29 mouse cellular contexts compared by ENCODE assay signal in genomic region chr2:157534163-157534562, GRCm38 (mm10). TPM values are rescaled to one million over a fixed set of nuclear protein-coding genes. Genes with fewer than 3 reads are reported as not detected.
DNase-seq lines count a peak whose midpoint lies in the region; ATAC-seq lines count a peak whose summit lies in the region.
"Had no signal": no experiment of that assay in that cellular context is flagged by ENCODE, and none has a peak within 500 bp of the region (broad histone marks: within the 10 kb centered on the region; RNA-seq: fewer than 3 reads in every experiment).

No protein-coding gene starts in this region.

- intact Hi-C loops in left cerebral cortex, postnatal 14 days (cut with DNase I) = no loop called here

- no peak overlapping the region for H3K4me2 ChIP-seq in forebrain, embryonic 14.5 days (ENCODE audit: low read length)
- H3K4me2 ChIP-seq in midbrain, embryonic 13.5 days (replicated peaks) = no peak overlapping the region
- H3K4me2 ChIP-seq in midbrain, embryonic 11.5 days = no peak overlapping the region
- no peak overlapping the region for H3K4me2 ChIP-seq in midbrain, embryonic 15.5 days
- H3K4me2 ChIP-seq: heart, embryonic 15.5 days; hindbrain, embryonic 13.5 days; limb, embryonic 15.5 days; liver, embryonic 13.5 days had no signal

- WGBS in forebrain, embryonic 10.5 days = 73% methylated on average over 4 of the region's 4 CpGs
- 69% methylated on average over 4 of the region's 4 CpGs for WGBS in forebrain, embryonic 14.5 days
- WGBS in midbrain, embryonic 13.5 days = 57% methylated on average over 4 of the region's 4 CpGs
- 58% methylated on average over 4 of the region's 4 CpGs for WGBS in midbrain, embryonic 11.5 days
- WGBS in midbrain, embryonic 15.5 days = 58% methylated on average over 4 of the region's 4 CpGs

- no peaks in the 10 kb centered on the region; the same call in 1 of the 2 replicates for H3K36me3 ChIP-seq in forebrain, embryonic 10.5 days (replicated peaks)
- H3K36me3 ChIP-seq in forebrain, embryonic 14.5 days (ENCODE audit: control insufficient read depth, insufficient read depth, low read length) = no peaks in the 10 kb centered on the region
- H3K36me3 ChIP-seq in midbrain, embryonic 13.5 days = no peaks in the 10 kb centered on the region
- no peaks in the 10 kb centered on the region for H3K36me3 ChIP-seq in midbrain, embryonic 11.5 days (ENCODE audit: control insufficient read depth, insufficient read depth, low read length)
- H3K36me3 ChIP-seq in midbrain, embryonic 15.5 days (replicated peaks) = no peaks in the 10 kb centered on the region
- H3K36me3 ChIP-seq: G1E; heart, embryonic 10.5 days; heart, embryonic 15.5 days; hindbrain, embryonic 13.5 days; limb, embryonic 15.5 days; liver, embryonic 13.5 days had no signal

- no peak for ATAC-seq in forebrain, embryonic 14.5 days
- no peak for ATAC-seq in midbrain, embryonic 13.5 days
- ATAC-seq in midbrain, embryonic 11.5 days (ENCODE audit: low FRiP score) = no peak
- no peak for ATAC-seq in midbrain, embryonic 15.5 days (replicated peaks)
- ATAC-seq: inflammation-experienced regulatory T-cells, adult 6 months; lung, postnatal 0 days; Patski had no signal

- no peaks in the 10 kb centered on the region for H3K9me3 ChIP-seq in forebrain, embryonic 10.5 days
- H3K9me3 ChIP-seq in forebrain, embryonic 14.5 days (replicated peaks; ENCODE audit: control insufficient read depth, low read length) = no peaks in the 10 kb centered on the region
- H3K9me3 ChIP-seq in midbrain, embryonic 13.5 days = no peaks in the 10 kb centered on the region
- no peaks in the 10 kb centered on the region for H3K9me3 ChIP-seq in midbrain, embryonic 11.5 days (ENCODE audit: control insufficient read depth, low read length)
- H3K9me3 ChIP-seq in midbrain, embryonic 15.5 days = no peaks in the 10 kb centered on the region
- H3K9me3 ChIP-seq: G1E; heart, embryonic 10.5 days; heart, embryonic 15.5 days; hindbrain, embryonic 13.5 days; limb, embryonic 15.5 days; liver, embryonic 13.5 days had no signal

- H3K4me1 ChIP-seq in forebrain, embryonic 10.5 days = peaks cover 84% of the 10 kb centered on the region
- peaks cover 42% of the 10 kb centered on the region for H3K4me1 ChIP-seq in forebrain, embryonic 14.5 days (ENCODE audit: control insufficient read depth, insufficient read depth, low read length)
- peaks cover 69% of the 10 kb centered on the region for H3K4me1 ChIP-seq in midbrain, embryonic 13.5 days (replicated peaks)
- peaks cover 21% of the 10 kb centered on the region for H3K4me1 ChIP-seq in midbrain, embryonic 11.5 days (ENCODE audit: control insufficient read depth, insufficient read depth, low read length)
- H3K4me1 ChIP-seq in midbrain, embryonic 15.5 days = peaks cover 80% of the 10 kb centered on the region
- H3K4me1 ChIP-seq: liver, embryonic 13.5 days had no signal

- H3K4me3 ChIP-seq in forebrain, embryonic 10.5 days = no peak overlapping the region
- no peak overlapping the region for H3K4me3 ChIP-seq in forebrain, embryonic 14.5 days (ENCODE audit: low read depth, low read length)
- H3K4me3 ChIP-seq in midbrain, embryonic 13.5 days (replicated peaks) = no peak overlapping the region
- H3K4me3 ChIP-seq in midbrain, embryonic 11.5 days (ENCODE audit: low read depth, low read length) = no peak overlapping the region
- H3K4me3 ChIP-seq in midbrain, embryonic 15.5 days = no peak overlapping the region
- H3K4me3 ChIP-seq: heart, embryonic 10.5 days; heart, embryonic 15.5 days; hindbrain, embryonic 13.5 days; limb, embryonic 15.5 days; liver, embryonic 13.5 days had no signal

- peaks cover 69% of the 10 kb centered on the region for H3K27me3 ChIP-seq in forebrain, embryonic 10.5 days (ENCODE audit: poor library complexity, severe bottlenecking)
- no peaks in the 10 kb centered on the region for H3K27me3 ChIP-seq in forebrain, embryonic 14.5 days (replicated peaks; ENCODE audit: control insufficient read depth, insufficient read depth, low read length)
- 0 out of 2 replicates have a peak, but pooled peaks cover 3% of the 10 kb centered on the region for H3K27me3 ChIP-seq in midbrain, embryonic 13.5 days
- peaks cover 22% of the 10 kb centered on the region for H3K27me3 ChIP-seq in midbrain, embryonic 11.5 days (ENCODE audit: control insufficient read depth, insufficient read depth, low read length)
- H3K27me3 ChIP-seq in midbrain, embryonic 15.5 days (replicated peaks) = no peaks in the 10 kb centered on the region
- H3K27me3 ChIP-seq: limb, embryonic 15.5 days had no signal

- no peak for DNase-seq in forebrain, embryonic 10.5 days (ENCODE audit: extremely low spot score, low spot score)
- DNase-seq in forebrain, embryonic 14.5 days (ENCODE audit: low spot score) = no peak
- DNase-seq in midbrain, embryonic 11.5 days (ENCODE audit: low spot score, missing footprints) = no peak
- DNase-seq in left cerebral cortex, postnatal 14 days (ENCODE audit: low spot score in 2 of 2) = no peak
- no peak for DNase-seq in adrenal gland, adult 2 months
- DNase-seq: adrenal gland, postnatal 25 days; cerebellum, adult 11-12 months; cerebellum, adult 9-11 months; gastrocnemius, postnatal 25 days; heart, adult 11 months; kidney, adult 11 months; kidney, postnatal 14 days; liver, embryonic 13.5 days; lung, adult 18-20 months; right cerebral cortex, postnatal 4 days; thymus, adult 2 months; thymus, postnatal 4 days had no signal

- peak overlapping the region; percentile 77 for H3K27ac ChIP-seq in forebrain, embryonic 10.5 days
- H3K27ac ChIP-seq in forebrain, embryonic 14.5 days (ENCODE audit: low read depth, low read length) = no peak overlapping the region
- peak overlapping the region; percentile 1; the same call in 1 of the 2 replicates for H3K27ac ChIP-seq in midbrain, embryonic 13.5 days
- H3K27ac ChIP-seq in midbrain, embryonic 11.5 days (ENCODE audit: low read depth, low read length) = no peak overlapping the region
- peak overlapping the region; percentile 31; the same call in 1 of the 2 replicates for H3K27ac ChIP-seq in midbrain, embryonic 15.5 days
- H3K27ac ChIP-seq: heart, embryonic 10.5 days; heart, embryonic 15.5 days; hindbrain, embryonic 13.5 days; limb, embryonic 15.5 days; liver, embryonic 13.5 days; macrophage had no signal

- H3K9ac ChIP-seq in forebrain, embryonic 14.5 days (ENCODE audit: low read length) = no peak overlapping the region
- H3K9ac ChIP-seq in midbrain, embryonic 13.5 days (replicated peaks) = no peak overlapping the region
- H3K9ac ChIP-seq in midbrain, embryonic 11.5 days (ENCODE audit: low read length) = no peak overlapping the region
- H3K9ac ChIP-seq in midbrain, embryonic 15.5 days = no peak overlapping the region
- H3K9ac ChIP-seq: heart, embryonic 15.5 days; hindbrain, embryonic 13.5 days; limb, embryonic 15.5 days; liver, embryonic 13.5 days had no signal

RNA-seq across cellular contexts. Expression of gene Nnat, which starts 25.7 kb away (rescaled TPM):
- polyA plus RNA-seq in forebrain, embryonic 10.5 days (2016; fragmentation: Nextera tagmentation; extraction: Ambion mirVana) = 1,904 and 2,173 TPM in 2 replicates
- 6,589 and 7,102 TPM in 2 replicates for polyA plus RNA-seq in forebrain, embryonic 14.5 days (2014; fragmentation: Nextera tagmentation; extraction: Ambion mirVana)
- 8,644 and 8,868 TPM in 2 replicates for polyA plus RNA-seq in midbrain, embryonic 13.5 days (2015; fragmentation: Nextera tagmentation; extraction: Ambion mirVana)
- 1,391 and 1,438 TPM in 2 replicates for polyA plus RNA-seq in midbrain, embryonic 11.5 days (2014; fragmentation: Nextera tagmentation; extraction: Ambion mirVana)
- 10,539 and 10,900 TPM in 2 replicates for polyA plus RNA-seq in midbrain, embryonic 15.5 days (2015; fragmentation: Nextera tagmentation; extraction: Ambion mirVana)
- 100 to 1,000 TPM; 283 to 425 TPM for total RNA-seq in left cerebral cortex, postnatal 14 days (2021)
- total RNA-seq in adrenal gland, adult 2 months (2021) = 10 to 100 TPM; 32.4 to 94.3 TPM
- polyA plus RNA-seq in adrenal gland, adult 2 months (2012; rRNA removed) = 111 and 203 TPM in 2 replicates
- total RNA-seq: G1E; neutrophil, adult 5-6 weeks had no signal
- polyA plus RNA-seq: G1E, macrophage had no signal

RNA-seq across cellular contexts. Expression of gene Blcap, which starts 36.9 kb away (rescaled TPM):
- 78.7 and 82.3 TPM in 2 replicates for polyA plus RNA-seq in forebrain, embryonic 10.5 days (2016; fragmentation: Nextera tagmentation; extraction: Ambion mirVana)
- 240 and 254 TPM in 2 replicates for polyA plus RNA-seq in forebrain, embryonic 14.5 days (2014; fragmentation: Nextera tagmentation; extraction: Ambion mirVana)
- 246 and 256 TPM in 2 replicates for polyA plus RNA-seq in midbrain, embryonic 13.5 days (2015; fragmentation: Nextera tagmentation; extraction: Ambion mirVana)
- polyA plus RNA-seq in midbrain, embryonic 11.5 days (2014; fragmentation: Nextera tagmentation; extraction: Ambion mirVana) = 110 and 117 TPM in 2 replicates
- polyA plus RNA-seq in midbrain, embryonic 15.5 days (2015; fragmentation: Nextera tagmentation; extraction: Ambion mirVana) = 332 and 336 TPM in 2 replicates
- 100 to 1,000 TPM; 103 to 116 TPM for total RNA-seq in left cerebral cortex, postnatal 14 days (2021)
- total RNA-seq in adrenal gland, adult 2 months (2021) = 10 to 100 TPM; 66.3 to 98.1 TPM
- polyA plus RNA-seq in adrenal gland, adult 2 months (2012; rRNA removed) = 42.8 and 47.8 TPM in 2 replicates

Comparison
In these comparisons a context has a peak if more than half of its experiments do, and no peak if none do; other contexts are left out.
1. H3K27ac ChIP-seq: peak in forebrain, embryonic 10.5 days (single experiment), midbrain, embryonic 13.5 days (single experiment) and midbrain, embryonic 15.5 days (single experiment); none in forebrain, embryonic 14.5 days (single experiment) and midbrain, embryonic 11.5 days (single experiment).